Mouse (Mus musculus) forebrain, embryonic 15.5 days (tissue): Measurements from ENCODE around the gene Ptpn18. TPM values are rescaled to one million over a fixed set of nuclear protein-coding genes. Genes with fewer than 3 reads are reported as not detected.
A peak's percentile ranks its signal among the peaks of the same experiment; 100 is the strongest.

Source experiments
- ATAC-seq: fragments of 200-750 bp; cut with Nextera tagmentation; replicated peaks from 2 replicates; pipeline ENCODE4 v1.8.0; 2017; ENCODE audit warnings: mild to moderate bottlenecking, moderate TSS enrichment, moderate library complexity
- H3K27ac ChIP-seq: fragments of 300-500 bp; sonication (generic); replicated peaks from 2 replicates; pipeline ENCODE4 v1.5.1; 2015; ENCODE audit warnings: mild to moderate bottlenecking, inconsistent platforms
- H3K27me3 ChIP-seq: fragments of 300-500 bp; sonication (generic); 2 replicates; pipeline ENCODE4 v1.6.1; 2015; ENCODE audit warnings: inconsistent platforms
- H3K36me3 ChIP-seq: fragments of 300-500 bp; sonication (generic); 2 replicates; pipeline ENCODE4 v1.6.1; 2015; ENCODE audit warnings: mild to moderate bottlenecking, inconsistent platforms
- H3K4me1 ChIP-seq: fragments of 300-500 bp; sonication (generic); 2 replicates; pipeline ENCODE4 v1.6.1; 2015; ENCODE audit warnings: inconsistent platforms
- H3K4me2 ChIP-seq: fragments of 300-500 bp; sonication (generic); replicated peaks from 2 replicates; pipeline ENCODE4 v1.6.1; 2015; ENCODE audit warnings: mild to moderate bottlenecking, inconsistent platforms
- H3K4me3 ChIP-seq: fragments of 300-500 bp; sonication (generic); 2 replicates; pipeline ENCODE4 v1.5.1; 2015; ENCODE audit warnings: mild to moderate bottlenecking, inconsistent platforms
- H3K9ac ChIP-seq: fragments of 300-500 bp; sonication (generic); replicated peaks from 2 replicates; pipeline ENCODE4 v1.6.1; 2015; ENCODE audit warnings: mild to moderate bottlenecking, inconsistent platforms
- H3K9me3 ChIP-seq: fragments of 300-500 bp; sonication (generic); 2 replicates; pipeline ENCODE4 v1.6.1; 2016; ENCODE audit warnings: inconsistent platforms
- WGBS: fragments of 180-500 bp; shearing (Covaris S2); methylation state at CpG from one replicate; pipeline ENCODE4 v1.1.7; 2015; ENCODE audit warnings: mixed read lengths; 5-methylcytosine and 5-hydroxymethylcytosine counted together
- polyA plus RNA-seq: library from polyadenylated mRNA; unstranded; fragments of >200 nt; fragmentation: Nextera tagmentation; extraction: Ambion mirVana; gene quantifications from 2 replicates; pipeline ENCODE4 v1.2.1, GENCODE M21; 2015

Gene Ptpn18
- 3.9 and 8.0 TPM in 2 replicates for polyA plus RNA-seq

- ATAC-seq = peak; percentile 92
- WGBS = under 1% methylated on average over 48 of the region's 48 CpGs
- no peak within 1 kb of the TSS for H3K27ac ChIP-seq
- peak within 1 kb of the TSS; percentile 94 for H3K4me2 ChIP-seq
- H3K4me1 ChIP-seq = peaks cover 11% of the 10 kb centered on the region
- peak within 1 kb of the TSS; percentile 63 for H3K4me3 ChIP-seq
- H3K27me3 ChIP-seq = peaks cover 33% of the 10 kb centered on the region
- H3K36me3 ChIP-seq = no peaks in the 10 kb centered on the region
- no peaks in the 10 kb centered on the region for H3K9me3 ChIP-seq
- H3K9ac ChIP-seq = peak within 1 kb of the TSS; percentile 44
These were observed at the start of gene Ptpn18 for GRCm38 (mm10) chr1:34459284-34460060. Ptpn18 (plus strand) TSS chr1:34459762.

DNA sequence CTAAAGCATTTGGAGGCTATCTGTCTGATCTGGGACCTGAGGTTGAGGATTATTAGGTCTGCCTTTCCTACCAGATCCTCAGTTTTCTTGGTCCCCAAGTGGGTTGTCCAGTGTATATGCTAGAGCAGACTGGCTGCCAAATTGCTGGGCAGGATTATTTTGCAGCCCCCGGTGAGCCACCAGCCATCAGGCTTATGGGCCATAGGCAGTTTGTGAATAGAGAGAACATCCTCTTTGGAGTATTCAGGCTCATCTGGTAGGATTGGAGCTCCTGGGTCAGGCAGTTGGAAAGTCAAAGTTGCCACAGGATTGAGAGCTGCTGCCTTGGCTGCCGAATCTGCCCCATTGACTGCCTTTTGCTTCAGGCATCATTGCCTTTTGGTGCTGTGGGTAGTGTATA, 31.1 kb upstream of the Ptpn18 start:
- ATAC-seq = no peak
- Histone ChIP-seq H3K4me3 (no peak overlapping the region), H3K9ac (no peak overlapping the region), H3K27me3 (no peaks in the 10 kb centered on the region), H3K27ac (no peak overlapping the region), H3K36me3 (0 out of 2 replicates have a peak, but pooled peaks cover 14% of the 10 kb centered on the region), H3K4me2 (no peak overlapping the region), H3K9me3 (peaks cover 21% of the 10 kb centered on the region; the same call in 1 of the 2 replicates), H3K4me1 (peaks cover 16% of the 10 kb centered on the region)
- WGBS = 90% methylated on average over 2 of the region's 2 CpGs

- peaks cover 21% of the 10 kb centered on the region; the same call in 1 of the 2 replicates for H3K9me3 ChIP-seq
- no peak for ATAC-seq
- WGBS = 95% methylated on average over 4 of the region's 4 CpGs
These were observed 30.3 kb upstream of the Ptpn18 start for GRCm38 (mm10) chr1:34429281-34429680.

DNA sequence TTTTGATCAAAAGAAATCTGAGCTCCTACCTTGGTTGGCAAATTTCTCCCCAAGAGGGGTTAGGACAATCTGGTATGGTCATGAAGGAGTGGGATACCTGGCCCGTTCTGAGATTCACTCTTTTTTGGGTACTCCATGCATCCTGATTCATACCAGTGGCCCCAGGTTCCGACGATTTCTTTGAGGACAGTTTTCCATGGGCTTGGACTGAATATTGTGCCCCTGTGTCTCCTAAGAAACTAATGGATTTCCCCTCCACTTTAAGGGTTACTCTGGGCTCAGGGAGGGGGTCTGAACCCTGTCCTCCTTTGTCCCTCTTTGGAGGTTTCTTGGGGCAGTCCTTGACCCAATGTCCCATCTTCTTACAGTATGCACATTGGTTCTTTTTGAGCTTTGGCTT, 28.6 kb upstream of the Ptpn18 start:
- Histone ChIP-seq H3K4me1 (peaks cover 25% of the 10 kb centered on the region), H3K4me2 (no peak overlapping the region), H3K4me3 (no peak overlapping the region), H3K36me3 (0 out of 2 replicates have a peak, but pooled peaks cover 14% of the 10 kb centered on the region), H3K27ac (no peak overlapping the region), H3K27me3 (no peaks in the 10 kb centered on the region), H3K9ac (no peak overlapping the region), H3K9me3 (peaks cover 21% of the 10 kb centered on the region; the same call in 1 of the 2 replicates)
- over 99% methylated on average over 3 of the region's 3 CpGs for WGBS
- ATAC-seq = no peak

More at GRCm38 (mm10) chr1:34429281-34429680, 30.3 kb upstream of the Ptpn18 start:
- Histone ChIP-seq H3K9ac (no peak overlapping the region), H3K4me1 (peaks cover 24% of the 10 kb centered on the region), H3K27me3 (no peaks in the 10 kb centered on the region), H3K36me3 (0 out of 2 replicates have a peak, but pooled peaks cover 14% of the 10 kb centered on the region), H3K27ac (no peak overlapping the region), H3K4me3 (no peak overlapping the region), H3K4me2 (no peak overlapping the region)

- peaks cover 25% of the 10 kb centered on the region for H3K4me1 ChIP-seq
- no peak for ATAC-seq
- 0 out of 2 replicates have a peak, but pooled peaks cover 14% of the 10 kb centered on the region for H3K36me3 ChIP-seq
- WGBS = 97% methylated on average over 9 of the region's 9 CpGs
- no peak overlapping the region for H3K4me2 ChIP-seq
- no peaks in the 10 kb centered on the region for H3K27me3 ChIP-seq
- no peak overlapping the region for H3K4me3 ChIP-seq
- H3K27ac ChIP-seq = no peak overlapping the region
- peaks cover 20% of the 10 kb centered on the region; the same call in 1 of the 2 replicates for H3K9me3 ChIP-seq
- no peak overlapping the region for H3K9ac ChIP-seq
These were observed 28.1 kb upstream of the Ptpn18 start for GRCm38 (mm10) chr1:34431431-34431830.

DNA sequence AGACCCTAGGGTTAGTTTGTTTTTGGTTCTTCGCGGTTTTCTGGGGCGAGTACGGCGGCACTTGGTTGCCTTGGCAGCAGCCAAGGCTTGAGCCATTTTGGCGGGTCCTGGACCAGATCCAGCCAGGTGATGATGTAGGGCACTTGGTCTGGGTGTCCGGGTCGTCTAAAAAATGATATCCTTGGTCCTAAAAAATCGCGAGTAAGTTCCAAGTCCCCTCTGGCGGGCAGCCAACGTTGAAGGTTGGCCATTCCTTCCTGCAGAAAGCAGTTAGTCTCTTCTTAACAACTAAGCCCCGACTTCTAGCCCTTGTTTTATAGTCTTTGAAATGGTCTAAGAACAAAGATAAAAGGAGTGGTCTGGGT, 27.2 kb upstream of the Ptpn18 start:
- no peaks in the 10 kb centered on the region for H3K27me3 ChIP-seq
- peak overlapping the region; percentile 60 for H3K4me3 ChIP-seq
- 0 out of 2 replicates have a peak, but pooled peaks cover 14% of the 10 kb centered on the region for H3K36me3 ChIP-seq
- peak overlapping the region; percentile 75 for H3K9ac ChIP-seq
- 32% methylated on average over 13 of the region's 13 CpGs for WGBS
- H3K9me3 ChIP-seq = peaks cover 18% of the 10 kb centered on the region; the same call in 1 of the 2 replicates
- H3K4me2 ChIP-seq = peak overlapping the region; percentile 73
- H3K4me1 ChIP-seq = peaks cover 25% of the 10 kb centered on the region
- peak overlapping the region; percentile 96 for H3K27ac ChIP-seq
- 0 out of 2 replicates have a peak, but pooled peaks have one; percentile 3 for ATAC-seq

DNA sequence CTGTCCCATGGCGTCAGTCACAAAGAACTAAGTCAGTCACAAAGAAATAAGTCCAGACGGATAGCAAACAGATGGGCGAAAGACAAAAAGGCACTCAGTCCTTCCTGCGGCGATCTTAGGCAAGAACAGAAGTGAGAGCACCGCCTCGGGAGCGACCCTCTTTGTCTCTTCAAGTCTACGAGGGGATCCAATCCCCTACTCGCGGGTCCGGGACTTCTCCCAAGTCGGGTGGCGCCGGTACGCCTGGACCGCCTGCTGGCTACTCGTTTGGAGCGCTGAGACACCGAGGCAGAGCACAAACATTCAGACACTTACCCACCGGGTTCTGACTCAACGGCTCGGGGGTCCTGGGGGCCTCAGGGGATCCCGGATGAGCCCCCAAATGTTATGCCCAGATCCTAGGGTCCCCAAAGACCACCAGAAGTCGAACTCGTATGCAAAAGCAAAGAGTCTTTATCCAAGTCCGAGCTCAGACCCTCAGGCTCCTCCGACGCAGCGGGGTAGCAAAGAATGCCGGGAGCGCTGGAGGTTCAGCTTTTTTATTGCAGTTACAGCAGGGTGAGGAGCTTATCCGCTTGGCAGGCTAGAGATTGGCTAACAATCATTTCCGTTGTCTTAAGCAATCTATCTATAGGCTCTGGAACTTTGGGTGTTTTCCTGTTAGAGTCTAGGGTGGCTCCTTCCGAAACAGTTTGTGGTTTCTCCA, 26.6 kb upstream of the Ptpn18 start:
- H3K4me2 ChIP-seq = peak overlapping the region; percentile 73
- peaks cover 18% of the 10 kb centered on the region; the same call in 1 of the 2 replicates for H3K9me3 ChIP-seq
- H3K9ac ChIP-seq = peak overlapping the region; percentile 75
- H3K4me1 ChIP-seq = peaks cover 25% of the 10 kb centered on the region
- peak overlapping the region; percentile 60 for H3K4me3 ChIP-seq
- WGBS = 2% methylated on average over 35 of the region's 35 CpGs
- H3K27ac ChIP-seq = peak overlapping the region; percentile 96
- 0 out of 2 replicates have a peak, but pooled peaks cover 14% of the 10 kb centered on the region for H3K36me3 ChIP-seq
- H3K27me3 ChIP-seq = no peaks in the 10 kb centered on the region
- ATAC-seq = 0 out of 2 replicates have a peak, but pooled peaks have one; percentile 9

DNA sequence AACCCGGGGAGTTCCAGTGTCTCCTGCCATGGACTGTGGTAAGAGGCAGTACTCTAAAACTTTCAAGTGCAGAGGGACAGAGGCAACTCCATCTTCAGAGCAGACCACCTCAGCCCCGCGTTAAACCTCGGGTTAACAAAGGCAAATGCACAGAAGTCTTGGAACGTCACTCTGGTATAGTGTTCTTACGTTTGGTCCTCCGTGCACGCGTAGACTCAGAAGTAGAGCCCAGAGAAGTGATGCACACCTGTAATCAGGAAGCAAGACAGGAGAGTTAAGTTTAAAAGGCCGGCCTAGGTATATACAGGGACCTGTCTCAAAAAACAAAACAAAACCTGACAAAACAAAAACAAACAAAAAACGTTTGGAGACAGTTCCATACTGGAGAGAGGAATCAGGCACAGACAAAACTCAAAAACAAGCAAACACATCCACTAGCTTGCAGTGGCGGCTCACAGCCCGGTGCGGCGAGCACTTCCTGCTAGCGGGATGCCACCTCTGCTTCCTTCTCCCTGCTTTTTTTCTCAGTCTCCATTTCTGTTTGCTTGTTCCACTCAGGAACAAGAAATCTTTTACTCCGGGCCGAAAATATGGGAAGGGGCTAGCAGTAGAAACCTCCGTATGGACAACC, 25.6 kb upstream of the Ptpn18 start:
- WGBS = 7% methylated on average over 19 of the region's 19 CpGs
- Histone ChIP-seq H3K27ac (peak overlapping the region; percentile 96), H3K9me3 (peaks cover 15% of the 10 kb centered on the region; the same call in 1 of the 2 replicates), H3K9ac (peak overlapping the region; percentile 75), H3K27me3 (no peaks in the 10 kb centered on the region), H3K4me3 (peak overlapping the region; percentile 75), H3K4me1 (peaks cover 31% of the 10 kb centered on the region), H3K36me3 (0 out of 2 replicates have a peak, but pooled peaks cover 14% of the 10 kb centered on the region), H3K4me2 (peak overlapping the region; percentile 73)
- no peak for ATAC-seq

GRCm38 (mm10) chr1:34434660-34435160, 24.9 kb upstream of the Ptpn18 start:
- under 1% methylated on average over 30 of the region's 30 CpGs for WGBS
- ATAC-seq = peak; percentile 20; the same call in 1 of the 2 replicates
- Histone ChIP-seq H3K27ac (peak overlapping the region; percentile 96), H3K27me3 (no peaks in the 10 kb centered on the region), H3K4me2 (peak overlapping the region; percentile 73), H3K9ac (peak overlapping the region; percentile 75), H3K36me3 (0 out of 2 replicates have a peak, but pooled peaks cover 14% of the 10 kb centered on the region), H3K4me3 (peak overlapping the region; percentile 75), H3K9me3 (peaks cover 15% of the 10 kb centered on the region; the same call in 1 of the 2 replicates), H3K4me1 (peaks cover 31% of the 10 kb centered on the region)

- H3K9me3 ChIP-seq = peaks cover 13% of the 10 kb centered on the region; the same call in 1 of the 2 replicates
- peak overlapping the region; percentile 75 for H3K4me3 ChIP-seq
- H3K4me2 ChIP-seq = peak overlapping the region; percentile 73
- peaks cover 35% of the 10 kb centered on the region for H3K4me1 ChIP-seq
- H3K9ac ChIP-seq = peak overlapping the region; percentile 75
- H3K36me3 ChIP-seq = 0 out of 2 replicates have a peak, but pooled peaks cover 9% of the 10 kb centered on the region
- peak overlapping the region; percentile 96 for H3K27ac ChIP-seq
- ATAC-seq = no peak
- 29% methylated on average over 8 of the region's 8 CpGs for WGBS
- no peaks in the 10 kb centered on the region for H3K27me3 ChIP-seq
These were observed 24.0 kb upstream of the Ptpn18 start for GRCm38 (mm10) chr1:34435371-34436120.
